Mouse (Mus musculus): ENCODE data around the gene Amotl2. TPM values are rescaled to one million over a fixed set of nuclear protein-coding genes. Genes with fewer than 3 reads are reported as not detected.

Gene Amotl2
- polyA plus RNA-seq, 1 experiment from 2014 or later = 49.1 TPM

DNA sequence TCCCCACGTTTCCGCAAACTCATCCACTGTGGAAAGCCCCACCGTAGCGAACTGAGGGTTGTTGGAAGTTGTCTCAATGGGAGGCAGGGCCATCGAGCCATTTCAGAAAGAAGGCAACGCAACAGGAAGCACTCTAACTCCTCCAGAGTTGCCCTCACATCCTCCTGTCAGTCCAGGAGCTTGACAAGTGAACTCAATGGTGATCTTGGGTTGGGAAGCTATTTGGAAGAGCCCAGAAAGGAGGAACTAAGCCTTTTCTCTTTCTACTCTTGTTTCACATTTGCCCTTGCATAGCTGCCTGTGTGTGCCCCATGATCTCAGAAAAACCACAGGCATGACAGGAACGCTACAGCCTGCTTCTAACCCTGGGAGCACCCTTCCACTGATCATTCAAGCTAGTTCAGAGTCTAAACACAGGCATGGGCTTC is 14.6 kb downstream of the Amotl2 start:
- Histone ChIP-seq H3K36me3 (peaks cover 86% of the 10 kb centered on the region), H3K27me3 (ENCODE audit: low read depth, poor library complexity, severe bottlenecking) (no peaks in the 10 kb centered on the region), H3K9me3 (replicated peaks) (no peaks in the 10 kb centered on the region), H3K4me1 (peaks cover 28% of the 10 kb centered on the region), H3K4me3 (no peak overlapping the region), H3K27ac (no peak overlapping the region)
- 90% methylated on average over 7 of the region's 7 CpGs for WGBS
- no peak for DNase-seq (ENCODE audit: low spot score)

DNA sequence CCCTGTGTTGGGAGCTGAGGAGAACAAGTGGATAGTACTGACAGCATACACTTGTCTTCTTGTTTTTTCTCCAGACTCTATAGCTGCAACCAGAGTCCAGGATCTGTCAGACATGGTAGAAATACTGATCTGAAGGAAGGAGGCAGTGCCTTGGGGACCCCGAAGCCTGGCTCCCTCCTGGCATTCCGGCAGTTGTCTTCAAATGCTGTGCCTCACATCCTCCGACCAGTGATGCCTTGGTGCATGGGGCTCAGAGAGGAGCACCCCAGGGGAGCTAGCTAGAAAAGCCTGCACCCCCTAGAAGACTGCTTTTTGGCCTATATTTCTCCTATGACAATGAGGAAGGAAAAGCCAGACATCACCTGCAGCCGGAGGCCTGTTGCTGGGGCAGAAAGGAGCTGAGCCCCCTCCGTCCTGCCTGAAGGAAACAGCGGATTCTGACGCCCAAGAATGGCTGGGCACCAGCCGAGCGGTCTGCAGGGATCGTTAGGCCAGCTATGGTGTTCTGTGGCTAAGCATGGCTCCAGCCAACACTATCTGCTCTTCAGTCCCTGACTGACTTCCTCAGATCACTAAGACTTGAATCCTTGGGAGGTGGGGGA is 15.2 kb downstream of the Amotl2 start:
- H3K27me3 ChIP-seq (ENCODE audit: low read depth, poor library complexity, severe bottlenecking) = no peaks in the 10 kb centered on the region
- H3K4me1 ChIP-seq = peaks cover 22% of the 10 kb centered on the region
- no peaks in the 10 kb centered on the region for H3K9me3 ChIP-seq (replicated peaks)
- no peak overlapping the region for H3K27ac ChIP-seq
- no peak overlapping the region for H3K4me3 ChIP-seq
- peaks cover 80% of the 10 kb centered on the region for H3K36me3 ChIP-seq
- DNase-seq (ENCODE audit: low spot score) = no peak
- WGBS = 92% methylated on average over 10 of the region's 10 CpGs

DNA sequence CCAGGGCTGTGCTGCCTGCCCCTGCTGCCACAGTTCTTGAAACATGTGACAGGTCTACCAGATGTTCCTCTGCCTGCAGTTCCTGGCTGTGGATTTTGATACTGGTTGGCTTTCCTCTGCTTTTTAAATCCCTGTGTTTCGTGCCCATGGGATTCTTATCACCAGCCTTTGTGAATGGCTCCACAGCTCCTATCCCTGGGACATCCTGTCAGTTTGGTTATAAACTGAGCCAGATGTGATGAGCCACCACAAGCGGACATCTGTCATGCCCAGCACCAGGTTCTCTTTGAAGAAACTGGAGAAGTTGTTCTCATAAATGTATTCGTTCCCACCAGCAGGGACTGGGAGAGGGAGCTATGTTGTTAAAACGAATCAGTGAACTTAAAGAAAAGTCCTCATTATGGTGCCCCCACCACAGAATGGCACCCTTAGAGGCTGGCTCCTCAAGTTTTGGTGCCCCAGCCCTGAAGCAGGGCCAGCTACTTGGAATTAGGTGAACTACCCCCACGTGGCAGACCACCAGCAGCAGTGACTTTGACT is 15.9 kb downstream of the Amotl2 start:
- 83% methylated on average over 5 of the region's 5 CpGs for WGBS
- no peaks in the 10 kb centered on the region for H3K27me3 ChIP-seq (ENCODE audit: low read depth, poor library complexity, severe bottlenecking)
- H3K4me1 ChIP-seq = peaks cover 14% of the 10 kb centered on the region
- H3K9me3 ChIP-seq (replicated peaks) = no peaks in the 10 kb centered on the region
- no peak overlapping the region for H3K4me3 ChIP-seq
- no peak overlapping the region for H3K27ac ChIP-seq
- DNase-seq (ENCODE audit: low spot score) = no peak
- peaks cover 73% of the 10 kb centered on the region for H3K36me3 ChIP-seq

DNA sequence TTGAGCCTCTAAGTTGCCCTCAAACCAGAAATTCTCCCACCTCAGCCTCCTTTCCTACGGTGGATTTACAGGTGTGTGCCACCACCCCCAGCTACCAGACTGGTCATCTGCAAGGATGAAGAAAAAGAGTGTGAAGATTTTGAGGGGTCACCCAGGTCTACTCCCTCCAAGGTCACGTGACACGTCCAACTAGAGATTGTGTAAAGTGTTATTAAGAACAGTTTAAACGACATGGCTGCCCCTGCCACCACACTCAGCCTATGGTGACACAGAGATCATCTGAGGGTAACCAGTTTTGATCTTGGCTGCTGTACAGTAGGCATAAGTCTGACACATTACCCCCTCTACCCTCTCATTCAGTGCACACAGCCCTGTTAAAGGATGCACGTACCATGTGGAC is 17.0 kb downstream of the Amotl2 start:
- no peak overlapping the region for H3K4me3 ChIP-seq
- DNase-seq (ENCODE audit: low spot score) = no peak
- peaks cover 62% of the 10 kb centered on the region for H3K36me3 ChIP-seq
- H3K27ac ChIP-seq = no peak overlapping the region
- no peaks in the 10 kb centered on the region for H3K9me3 ChIP-seq (replicated peaks)
- WGBS = 94% methylated on average over 5 of the region's 5 CpGs
- no peaks in the 10 kb centered on the region for H3K27me3 ChIP-seq (ENCODE audit: low read depth, poor library complexity, severe bottlenecking)
- H3K4me1 ChIP-seq = peaks cover 4% of the 10 kb centered on the region; the same call in 1 of the 2 replicates

DNA sequence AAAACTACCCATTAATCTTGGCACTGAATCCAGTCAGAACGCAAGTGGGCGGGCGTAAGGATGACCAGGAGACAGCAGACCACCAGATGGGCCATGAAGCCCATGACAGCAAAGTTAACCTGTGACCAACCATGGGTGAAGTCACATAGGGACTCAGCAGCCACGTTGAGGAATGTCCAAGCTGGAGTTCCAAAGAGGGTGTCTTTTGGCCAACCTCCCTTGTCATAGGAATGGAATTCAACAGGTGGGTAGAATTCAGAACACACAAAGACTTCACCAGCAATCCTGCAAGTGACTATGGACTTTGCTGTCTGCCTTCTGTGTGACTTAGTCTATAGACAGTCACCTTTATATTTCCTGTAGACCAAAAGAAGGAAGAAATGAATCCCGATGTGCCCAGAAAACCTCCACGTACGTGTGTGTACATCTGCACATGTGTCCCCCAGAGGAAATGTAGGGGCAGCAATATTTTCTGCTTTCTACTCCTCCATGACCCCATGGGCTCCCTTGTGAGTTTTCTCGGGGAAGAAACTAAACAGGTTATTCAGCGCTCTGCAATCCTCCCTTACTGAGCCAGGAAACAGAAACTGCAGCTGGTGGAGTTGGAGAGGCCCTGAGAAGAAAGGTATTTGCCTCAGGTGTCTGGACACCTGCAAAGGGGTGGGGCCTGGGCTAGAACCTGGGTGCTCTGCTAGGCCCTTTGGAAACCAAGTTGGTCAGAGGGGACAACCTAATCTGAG is 17.7 kb downstream of the Amotl2 start:
- no peak for DNase-seq (ENCODE audit: low spot score)
- 85% methylated on average over 9 of the region's 9 CpGs for WGBS

DNA sequence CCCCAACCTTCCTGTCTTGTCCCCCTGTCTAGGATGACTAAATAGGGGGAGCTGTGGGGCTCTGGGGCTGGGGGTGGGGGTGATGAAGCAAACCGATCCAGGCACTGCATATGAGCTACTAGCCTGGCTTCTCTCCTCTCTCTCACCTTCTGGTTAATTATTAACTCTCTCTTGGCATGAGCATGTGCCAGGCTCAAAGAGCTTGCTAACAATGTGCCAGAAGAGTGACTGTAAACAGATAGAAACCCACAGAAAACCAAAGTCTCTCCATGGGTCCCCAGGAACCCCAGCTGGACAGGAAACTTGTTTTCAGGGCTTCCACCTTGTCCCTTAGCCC is 18.2 kb downstream of the Amotl2 start:
- DNase-seq (ENCODE audit: low spot score) = no peak

More for the DNA sequence above, 17.7 kb downstream of the Amotl2 start:
- H3K36me3 ChIP-seq = peaks cover 55% of the 10 kb centered on the region
- no peaks in the 10 kb centered on the region for H3K27me3 ChIP-seq (ENCODE audit: low read depth, poor library complexity, severe bottlenecking)
- H3K27ac ChIP-seq = no peak overlapping the region
- H3K9me3 ChIP-seq (replicated peaks) = no peaks in the 10 kb centered on the region
- 0 out of 2 replicates have a peak, but pooled peaks cover 4% of the 10 kb centered on the region for H3K4me1 ChIP-seq
- no peak overlapping the region for H3K4me3 ChIP-seq

DNA sequence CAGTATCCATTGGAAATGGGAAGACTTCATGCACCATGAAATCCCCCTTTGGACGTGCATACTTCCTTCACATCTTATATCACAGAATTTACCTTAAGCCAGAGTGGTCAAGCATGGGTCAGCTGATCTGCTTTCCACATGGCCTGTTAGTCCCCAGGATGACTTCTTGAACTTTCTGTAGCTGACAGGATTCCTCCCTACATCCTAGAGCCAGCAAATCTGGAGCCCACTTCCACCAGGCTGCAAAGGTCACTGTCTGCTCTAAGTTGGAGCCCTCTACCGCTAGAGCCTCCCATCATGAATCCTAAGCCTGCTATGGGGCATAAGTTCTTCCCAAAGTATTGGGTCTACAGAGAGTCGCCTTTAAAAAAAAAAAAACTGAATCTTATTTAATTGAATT is 18.8 kb downstream of the Amotl2 start:
- no peaks in the 10 kb centered on the region for H3K9me3 ChIP-seq (replicated peaks)
- no peaks in the 10 kb centered on the region for H3K27me3 ChIP-seq (ENCODE audit: low read depth, poor library complexity, severe bottlenecking)
- no peak for DNase-seq (ENCODE audit: low spot score)
- WGBS = 92% methylated on average over 3 of the region's 3 CpGs
- H3K36me3 ChIP-seq = peaks cover 44% of the 10 kb centered on the region
- no peak overlapping the region for H3K4me3 ChIP-seq
- 0 out of 2 replicates have a peak, but pooled peaks cover 4% of the 10 kb centered on the region for H3K4me1 ChIP-seq
- no peak overlapping the region for H3K27ac ChIP-seq

More for the DNA sequence above, 18.2 kb downstream of the Amotl2 start:
- 0 out of 2 replicates have a peak, but pooled peaks cover 4% of the 10 kb centered on the region for H3K4me1 ChIP-seq
- WGBS = 80% methylated on average over 1 of the region's 1 CpGs
- H3K9me3 ChIP-seq (replicated peaks) = no peaks in the 10 kb centered on the region
- no peaks in the 10 kb centered on the region for H3K27me3 ChIP-seq (ENCODE audit: low read depth, poor library complexity, severe bottlenecking)
- H3K27ac ChIP-seq = no peak overlapping the region
- no peak overlapping the region for H3K4me3 ChIP-seq
- peaks cover 50% of the 10 kb centered on the region for H3K36me3 ChIP-seq

DNA sequence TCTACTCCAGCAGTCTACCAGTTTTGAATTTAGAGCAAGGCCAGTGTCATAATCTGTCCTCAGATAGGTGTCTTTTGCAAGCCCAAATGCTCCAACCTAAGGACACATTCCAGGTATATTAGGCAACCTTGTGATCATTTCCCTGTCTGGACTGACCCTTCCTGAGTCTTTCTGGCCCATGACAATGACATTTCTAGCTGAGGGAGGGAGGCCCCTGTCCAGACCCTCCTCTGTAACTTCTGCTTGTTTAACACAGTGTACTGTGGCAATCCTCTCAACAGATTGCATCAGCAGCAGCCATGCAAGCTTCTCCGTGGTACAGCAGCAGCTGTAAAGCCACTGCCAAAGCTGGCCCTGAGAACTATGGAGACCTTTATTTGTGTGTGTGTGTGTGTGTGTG is 19.5 kb downstream of the Amotl2 start:
- 87% methylated on average over 1 of the region's 1 CpGs for WGBS
- Histone ChIP-seq H3K36me3 (peaks cover 37% of the 10 kb centered on the region), H3K4me3 (no peak overlapping the region), H3K27me3 (ENCODE audit: low read depth, poor library complexity, severe bottlenecking) (no peaks in the 10 kb centered on the region), H3K9me3 (replicated peaks) (no peaks in the 10 kb centered on the region), H3K4me1 (0 out of 2 replicates have a peak, but pooled peaks cover 4% of the 10 kb centered on the region), H3K27ac (no peak overlapping the region; the same call in 1 of the 2 replicates)
- DNase-seq (ENCODE audit: low spot score) = no peak

DNA sequence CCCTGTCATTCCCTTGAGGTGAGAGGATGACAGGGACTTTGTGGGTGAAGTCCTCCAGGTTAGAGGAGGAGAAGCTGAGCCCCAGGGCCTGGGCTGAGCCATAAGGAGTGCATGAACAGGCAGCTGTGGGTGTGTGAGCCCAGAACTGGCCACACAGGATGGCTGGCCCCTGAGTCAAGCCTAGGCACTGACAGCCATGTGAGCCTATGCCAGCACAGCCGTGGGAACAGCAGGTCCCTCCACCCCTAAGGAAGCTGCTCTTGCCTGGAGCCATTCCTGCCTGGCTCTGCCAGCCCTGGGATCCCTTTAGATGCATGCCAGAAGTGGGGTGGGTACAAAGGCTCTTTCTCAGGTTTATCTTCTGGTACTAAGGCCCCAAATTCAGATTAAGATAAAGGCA is 20.9 kb downstream of the Amotl2 start:
- Histone ChIP-seq H3K4me3 (no peak overlapping the region), H3K36me3 (peaks cover 23% of the 10 kb centered on the region), H3K9me3 (replicated peaks) (no peaks in the 10 kb centered on the region), H3K27me3 (ENCODE audit: low read depth, poor library complexity, severe bottlenecking) (no peaks in the 10 kb centered on the region), H3K4me1 (0 out of 2 replicates have a peak, but pooled peaks cover 3% of the 10 kb centered on the region), H3K27ac (no peak overlapping the region)
- no peak for DNase-seq (ENCODE audit: low spot score)
- WGBS = 78% methylated on average over 1 of the region's 1 CpGs

DNA sequence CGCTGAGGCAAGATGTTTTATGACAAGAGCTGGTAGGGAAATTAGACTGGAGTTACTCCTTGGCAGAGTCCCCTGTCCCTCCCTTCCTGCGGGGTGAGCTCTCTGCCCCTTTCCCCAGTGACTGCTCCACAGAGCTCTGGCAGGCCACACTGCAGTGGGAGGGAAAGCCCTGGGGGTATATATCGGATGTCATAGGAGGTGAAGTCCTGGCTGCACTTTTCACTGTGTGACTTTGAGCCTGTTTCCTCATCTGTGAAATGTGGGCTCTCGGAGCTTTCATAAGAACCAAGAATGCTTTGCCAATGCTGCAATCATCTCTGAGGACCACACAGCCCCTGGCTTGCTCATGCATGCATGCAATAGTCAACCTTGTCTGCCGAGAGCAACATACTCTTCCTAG is 30.3 kb downstream of the Amotl2 start:
- Histone ChIP-seq H3K27ac (no peak overlapping the region), H3K4me3 (no peak overlapping the region), H3K36me3 (no peaks in the 10 kb centered on the region), H3K4me1 (peaks cover 11% of the 10 kb centered on the region), H3K27me3 (ENCODE audit: low read depth, poor library complexity, severe bottlenecking) (no peaks in the 10 kb centered on the region), H3K9me3 (replicated peaks) (no peaks in the 10 kb centered on the region)
- no peak for DNase-seq (ENCODE audit: low spot score)
- 75% methylated on average over 5 of the region's 5 CpGs for WGBS

DNA sequence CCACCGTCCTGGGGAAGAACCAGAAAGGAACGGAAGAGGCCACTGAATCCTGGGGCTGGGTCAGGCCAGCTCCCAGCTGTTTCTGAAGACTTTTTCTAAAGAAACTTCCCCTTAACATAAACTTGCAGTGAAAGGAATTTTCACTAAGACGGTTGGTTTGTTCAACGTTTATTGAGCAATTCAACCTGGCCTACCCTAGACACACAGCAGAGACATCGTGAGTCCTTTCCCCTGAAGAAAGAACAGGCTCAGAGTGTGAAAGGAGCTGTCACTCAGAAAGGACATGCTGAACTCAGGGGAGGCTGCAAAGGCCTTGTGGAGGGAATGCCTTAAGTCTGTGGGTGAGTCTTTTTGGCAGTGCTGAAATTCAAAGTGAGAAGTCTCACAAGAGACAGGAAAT is 31.4 kb downstream of the Amotl2 start:
- H3K27me3 ChIP-seq (ENCODE audit: low read depth, poor library complexity, severe bottlenecking) = no peaks in the 10 kb centered on the region
- H3K9me3 ChIP-seq (replicated peaks) = no peaks in the 10 kb centered on the region
- H3K36me3 ChIP-seq = no peaks in the 10 kb centered on the region
- H3K27ac ChIP-seq = no peak overlapping the region
- no peak overlapping the region for H3K4me3 ChIP-seq
- WGBS = 65% methylated on average over 5 of the region's 5 CpGs
- H3K4me1 ChIP-seq = peaks cover 9% of the 10 kb centered on the region
- no peak for DNase-seq (ENCODE audit: low spot score)

DNA sequence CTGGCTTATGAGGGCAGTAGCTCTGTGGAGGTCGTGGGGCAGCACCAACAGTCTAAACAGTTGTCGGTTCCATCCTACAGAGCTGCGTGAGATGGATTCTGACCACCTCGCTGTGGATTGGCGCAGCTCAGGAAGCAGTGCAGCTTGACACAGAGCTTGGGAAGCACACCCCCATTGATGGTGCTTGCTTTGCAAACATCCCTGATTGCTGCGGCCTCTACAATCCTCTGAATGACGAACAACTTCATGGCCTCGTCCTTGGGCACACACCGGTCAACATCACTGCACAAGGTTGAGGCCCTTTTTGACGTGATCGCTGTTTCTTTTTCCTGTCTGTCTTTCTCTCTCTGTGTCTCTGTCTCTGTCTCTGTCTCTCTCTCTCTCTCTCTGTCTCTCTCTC is 32.7 kb downstream of the Amotl2 start:
- H3K4me3 ChIP-seq = no peak overlapping the region
- WGBS = 86% methylated on average over 11 of the region's 11 CpGs
- H3K27me3 ChIP-seq (ENCODE audit: low read depth, poor library complexity, severe bottlenecking) = no peaks in the 10 kb centered on the region
- no peaks in the 10 kb centered on the region for H3K36me3 ChIP-seq
- H3K4me1 ChIP-seq = peaks cover 9% of the 10 kb centered on the region
- no peaks in the 10 kb centered on the region for H3K9me3 ChIP-seq (replicated peaks)
- no peak overlapping the region for H3K27ac ChIP-seq
- DNase-seq (ENCODE audit: low spot score) = no peak

DNA sequence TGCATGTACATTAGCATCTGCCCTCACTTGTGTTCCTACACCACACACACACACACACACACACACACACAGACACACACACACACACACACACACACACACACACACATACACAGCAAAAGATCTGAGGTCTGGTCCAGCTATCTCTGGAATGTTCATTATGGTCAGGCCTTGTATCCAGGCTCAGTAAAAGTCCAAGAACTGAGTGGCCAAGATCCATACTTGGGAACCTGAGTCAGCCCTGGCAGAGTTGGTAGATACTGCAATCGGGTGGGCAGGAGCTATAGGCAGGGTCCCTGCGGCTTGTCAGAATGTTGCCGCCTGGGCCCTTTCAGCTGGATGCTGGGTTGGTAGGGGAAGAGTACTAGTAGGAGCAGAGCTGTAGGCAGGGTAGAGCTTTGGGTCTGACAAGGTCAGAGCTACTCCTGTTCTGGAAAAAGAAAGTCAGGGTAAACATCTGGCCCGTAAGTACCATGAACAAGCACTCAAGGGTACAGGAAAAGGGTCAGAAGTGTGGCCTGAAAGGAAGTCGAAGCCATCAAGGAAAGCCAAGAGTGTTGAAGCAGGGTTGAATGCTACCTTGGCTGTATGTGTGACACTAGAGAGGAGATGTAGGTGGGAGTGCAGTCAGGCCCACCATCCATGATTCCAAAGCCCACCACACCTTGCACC is 35.3 kb downstream of the Amotl2 start:
- 92% methylated on average over 5 of the region's 5 CpGs for WGBS
- Histone ChIP-seq H3K27ac (no peak overlapping the region), H3K36me3 (no peaks in the 10 kb centered on the region), H3K4me3 (no peak overlapping the region), H3K27me3 (ENCODE audit: low read depth, poor library complexity, severe bottlenecking) (no peaks in the 10 kb centered on the region), H3K9me3 (replicated peaks) (no peaks in the 10 kb centered on the region), H3K4me1 (peaks cover 6% of the 10 kb centered on the region)
- DNase-seq (ENCODE audit: low spot score) = no peak
